Mouse (Mus musculus): ENCODE results near the gene Iqcc. TPM values are rescaled to one million over a fixed set of nuclear protein-coding genes. Genes with fewer than 3 reads are reported as not detected.

The Iqcc gene
- 31.1 and 36.5 TPM in 2 replicates for polyA plus RNA-seq (2012; rRNA removed)

GRCm38 (mm10) chr4:129618786-129619691 lies at the start of gene Iqcc:
Gene Iqcc (minus strand): TSS chr4:129619099.
- DNase-seq = peak; percentile 91
- Histone ChIP-seq H3K4me1 (ENCODE audit: control insufficient read depth, insufficient read depth, low read length) (peaks cover 15% of the 10 kb centered on the region), H3K4me3 (replicated peaks; ENCODE audit: extremely low read depth, low read depth, low read length) (peak within 1 kb of the TSS; percentile 96)
- TF ChIP-seq POLR2A (IDR thresholded peaks at IDR 0.05; ENCODE audit: borderline replicate concordance, extremely low read depth, low read depth, low read length) (peak; percentile 98; the same call in 1 of the 2 replicates), CTCF (IDR thresholded peaks at IDR 0.05; ENCODE audit: insufficient read depth, low read length) (no peak)
- WGBS = 5% methylated on average over 44 of the region's 44 CpGs

GRCm38 (mm10) chr4:129662255-129662813 lies 43.4 kb upstream of the Iqcc start:
- 78% methylated on average over 3 of the region's 3 CpGs for WGBS
- no peak for DNase-seq
- Histone ChIP-seq H3K4me1 (ENCODE audit: control insufficient read depth, insufficient read depth, low read length) (no peaks in the 10 kb centered on the region), H3K4me3 (replicated peaks; ENCODE audit: extremely low read depth, low read depth, low read length) (no peak overlapping the region)
- TF ChIP-seq POLR2A (IDR thresholded peaks at IDR 0.05; ENCODE audit: borderline replicate concordance, extremely low read depth, low read depth, low read length) (no peak), CTCF (IDR thresholded peaks at IDR 0.05; ENCODE audit: insufficient read depth, low read length) (no peak)

GRCm38 (mm10) chr4:129661584-129661983 lies 42.7 kb upstream of the Iqcc start:
- 88% methylated on average over 3 of the region's 3 CpGs for WGBS
- Histone ChIP-seq H3K4me1 (ENCODE audit: control insufficient read depth, insufficient read depth, low read length) (no peaks in the 10 kb centered on the region), H3K4me3 (replicated peaks; ENCODE audit: extremely low read depth, low read depth, low read length) (no peak overlapping the region)
- no peak for DNase-seq
- TF ChIP-seq POLR2A (IDR thresholded peaks at IDR 0.05; ENCODE audit: borderline replicate concordance, extremely low read depth, low read depth, low read length) (no peak), CTCF (IDR thresholded peaks at IDR 0.05; ENCODE audit: insufficient read depth, low read length) (no peak)

GRCm38 (mm10) chr4:129654770-129655169 lies 35.9 kb upstream of the Iqcc start:
- Histone ChIP-seq H3K4me3 (replicated peaks; ENCODE audit: extremely low read depth, low read depth, low read length) (no peak overlapping the region), H3K4me1 (ENCODE audit: control insufficient read depth, insufficient read depth, low read length) (no peaks in the 10 kb centered on the region)
- DNase-seq = no peak
- TF ChIP-seq POLR2A (IDR thresholded peaks at IDR 0.05; ENCODE audit: borderline replicate concordance, extremely low read depth, low read depth, low read length) (no peak), CTCF (IDR thresholded peaks at IDR 0.05; ENCODE audit: insufficient read depth, low read length) (no peak)
- WGBS = 93% methylated on average over 14 of the region's 14 CpGs

GRCm38 (mm10) chr4:129650359-129650758 lies 31.5 kb upstream of the Iqcc start:
- no peaks in the 10 kb centered on the region for H3K4me1 ChIP-seq (ENCODE audit: control insufficient read depth, insufficient read depth, low read length)
- TF ChIP-seq POLR2A (IDR thresholded peaks at IDR 0.05; ENCODE audit: borderline replicate concordance, extremely low read depth, low read depth, low read length) (no peak), CTCF (IDR thresholded peaks at IDR 0.05; ENCODE audit: insufficient read depth, low read length) (no peak)
- 91% methylated on average over 8 of the region's 8 CpGs for WGBS
- no peak for DNase-seq
- no peak overlapping the region for H3K4me3 ChIP-seq (replicated peaks; ENCODE audit: extremely low read depth, low read depth, low read length)

GRCm38 (mm10) chr4:129648656-129649055 lies 29.8 kb upstream of the Iqcc start:
- no peak for DNase-seq
- Histone ChIP-seq H3K4me1 (ENCODE audit: control insufficient read depth, insufficient read depth, low read length) (no peaks in the 10 kb centered on the region), H3K4me3 (replicated peaks; ENCODE audit: extremely low read depth, low read depth, low read length) (no peak overlapping the region)
- no peak for TF ChIP-seq POLR2A (IDR thresholded peaks at IDR 0.05; ENCODE audit: borderline replicate concordance, extremely low read depth, low read depth, low read length)
- WGBS = 72% methylated on average over 1 of the region's 1 CpGs

- 85% methylated on average over 6 of the region's 6 CpGs for WGBS
- Histone ChIP-seq H3K4me3 (replicated peaks; ENCODE audit: extremely low read depth, low read depth, low read length) (no peak overlapping the region), H3K4me1 (ENCODE audit: control insufficient read depth, insufficient read depth, low read length) (no peaks in the 10 kb centered on the region)
- no peak for DNase-seq
- TF ChIP-seq CTCF (IDR thresholded peaks at IDR 0.05; ENCODE audit: insufficient read depth, low read length) = no peak
- TF ChIP-seq POLR2A (IDR thresholded peaks at IDR 0.05; ENCODE audit: borderline replicate concordance, extremely low read depth, low read depth, low read length) = no peak
These were observed 26.3 kb upstream of the Iqcc start for GRCm38 (mm10) chr4:129645204-129645603.

- DNase-seq = no peak
- WGBS = 50% methylated on average over 5 of the region's 5 CpGs
- H3K4me3 ChIP-seq (replicated peaks; ENCODE audit: extremely low read depth, low read depth, low read length) = no peak overlapping the region
These were observed 22.9 kb upstream of the Iqcc start for GRCm38 (mm10) chr4:129641756-129642155.

GRCm38 (mm10) chr4:129640638-129641467 lies 22.0 kb upstream of the Iqcc start, which contains the start of gene Txlna:
Gene Txlna (minus strand): TSS chr4:129641065.
- no peak for TF ChIP-seq CTCF (IDR thresholded peaks at IDR 0.05; ENCODE audit: insufficient read depth, low read length)
- TF ChIP-seq POLR2A (IDR thresholded peaks at IDR 0.05; ENCODE audit: borderline replicate concordance, extremely low read depth, low read depth, low read length) = peak; percentile 88
- WGBS = under 1% methylated on average over 60 of the region's 60 CpGs
- peak; percentile 94 for DNase-seq
- H3K4me3 ChIP-seq (replicated peaks; ENCODE audit: extremely low read depth, low read depth, low read length) = peak within 1 kb of the TSS; percentile 90
- H3K4me1 ChIP-seq (ENCODE audit: control insufficient read depth, insufficient read depth, low read length) = peaks cover 11% of the 10 kb centered on the region

More at GRCm38 (mm10) chr4:129641756-129642155, 22.9 kb upstream of the Iqcc start:
- H3K4me1 ChIP-seq (ENCODE audit: control insufficient read depth, insufficient read depth, low read length) = peaks cover 11% of the 10 kb centered on the region
- TF ChIP-seq POLR2A (IDR thresholded peaks at IDR 0.05; ENCODE audit: borderline replicate concordance, extremely low read depth, low read depth, low read length) = no peak
- TF ChIP-seq CTCF (IDR thresholded peaks at IDR 0.05; ENCODE audit: insufficient read depth, low read length) = no peak

Data from lung, adult 2 months (tissue).